Mouse (Mus musculus) fibroblast of lung, adult 2 months (primary cell): ENCODE data around the gene Pogz.
"Not testable (repeated sequence)": the region's sequence is repeated elsewhere in the genome, so short reads cannot be mapped to it uniquely, and the experiment has no call there.

Source experiments
- DNase-seq: peaks from one replicate; pipeline ENCODE4 v3.0.0-alpha.2; 2011; ENCODE audit warnings: low read depth

The Pogz gene

GRCm38 (mm10) chr3:94833358-94833757, 4.0 kb upstream of the Pogz start:
- no peak for DNase-seq

GRCm38 (mm10) chr3:94835396-94835795, 2.0 kb upstream of the Pogz start:
- no peak for DNase-seq

GRCm38 (mm10) chr3:94837959-94838496, 661 bp downstream of the Pogz start:
- DNase-seq: peak; percentile 36

GRCm38 (mm10) chr3:94838631-94839030, 1.3 kb downstream of the Pogz start:
- no peak for DNase-seq

- no peak for DNase-seq
These were observed 1.7 kb downstream of the Pogz start for GRCm38 (mm10) chr3:94839101-94839500.

- no peak for DNase-seq
These were observed 10.0 kb downstream of the Pogz start for GRCm38 (mm10) chr3:94847382-94847781.

- DNase-seq: peak; percentile 42
These were observed 12.0 kb downstream of the Pogz start for GRCm38 (mm10) chr3:94849338-94849737.

GRCm38 (mm10) chr3:94851731-94852130, 14.4 kb downstream of the Pogz start:
- DNase-seq: no peak

GRCm38 (mm10) chr3:94852215-94852614, 14.8 kb downstream of the Pogz start:
- DNase-seq: no peak

GRCm38 (mm10) chr3:94859471-94859870, 22.1 kb downstream of the Pogz start:
- DNase-seq: no peak

GRCm38 (mm10) chr3:94869011-94869410, 31.6 kb downstream of the Pogz start:
- no peak for DNase-seq

- DNase-seq: no peak
These were observed 41.3 kb downstream of the Pogz start for GRCm38 (mm10) chr3:94878618-94879017.

- no peak for DNase-seq
These were observed 44.5 kb downstream of the Pogz start for GRCm38 (mm10) chr3:94881840-94882239.

GRCm38 (mm10) chr3:94882579-94882978, 45.2 kb downstream of the Pogz start:
- DNase-seq: no peak

- DNase-seq: peak; percentile 79
These were observed 49.2 kb downstream of the Pogz start, which contains the start of gene Psmb4 for GRCm38 (mm10) chr3:94886316-94887224. Gene Psmb4 (minus strand): TSS chr3:94886961.

- DNase-seq: peak; percentile 53
These were observed 51.2 kb downstream of the Pogz start for GRCm38 (mm10) chr3:94888595-94888994.

- DNase-seq: no peak
These were observed 56.7 kb downstream of the Pogz start for GRCm38 (mm10) chr3:94894076-94894475.

- DNase-seq: peak; percentile 28
These were observed 65.4 kb downstream of the Pogz start for GRCm38 (mm10) chr3:94902747-94903146.

GRCm38 (mm10) chr3:94904759-94905158, 67.4 kb downstream of the Pogz start:
- not testable (repeated sequence) for DNase-seq

GRCm38 (mm10) chr3:94906482-94906881, 69.1 kb downstream of the Pogz start:
- DNase-seq: no peak

GRCm38 (mm10) chr3:94911050-94911693, 73.8 kb downstream of the Pogz start:
- no peak for DNase-seq

GRCm38 (mm10) chr3:94913801-94914200, 76.4 kb downstream of the Pogz start:
- no peak for DNase-seq
